20 mouse cellular contexts compared by ENCODE assay signal in genomic region chr16:44199066-44199703, GRCm38 (mm10). TPM values are rescaled to one million over a fixed set of nuclear protein-coding genes. Genes with fewer than 3 reads are reported as not detected.
A peak's percentile ranks its signal among the peaks of the same experiment; 100 is the strongest.
DNase-seq lines count a peak whose midpoint lies in the region; ATAC-seq lines count a peak whose summit lies in the region.
"Had no signal": no experiment of that assay in that cellular context is flagged by ENCODE, and none has a peak within 500 bp of the region (broad histone marks: within the 10 kb centered on the region; RNA-seq: fewer than 3 reads in every experiment).

No protein-coding gene starts in this region.

- H3K4me3 ChIP-seq in liver, embryonic 11.5 days (ENCODE audit: low read depth, low read length) = no peak overlapping the region
- H3K4me3 ChIP-seq: heart, embryonic 10.5 days; hindbrain, embryonic 15.5 days; left cerebral cortex, adult 2 months; limb, embryonic 12.5 days; liver, embryonic 15.5 days had no signal

- H3K27me3 ChIP-seq in liver, embryonic 11.5 days (replicated peaks; ENCODE audit: control insufficient read depth, insufficient read depth, low read length) = no peaks in the 10 kb centered on the region
- H3K27me3 ChIP-seq: hindbrain, embryonic 15.5 days; limb, embryonic 12.5 days; liver, embryonic 15.5 days had no signal

- no peak overlapping the region for H3K4me2 ChIP-seq in liver, embryonic 11.5 days
- H3K4me2 ChIP-seq: hindbrain, embryonic 15.5 days; limb, embryonic 12.5 days; liver, embryonic 15.5 days had no signal

- H3K27ac ChIP-seq in liver, embryonic 11.5 days (ENCODE audit: low read depth, low read length) = no peak overlapping the region
- H3K27ac ChIP-seq: heart, embryonic 10.5 days; hindbrain, embryonic 15.5 days; kidney, postnatal 0 days; left cerebral cortex, adult 2 months; limb, embryonic 12.5 days; liver, embryonic 15.5 days had no signal

- ATAC-seq in granulocyte monocyte progenitor cell, adult 5-6 weeks (replicated peaks; ENCODE audit: poor library complexity, severe bottlenecking) = peak; percentile 99
- peak; percentile 99 for ATAC-seq in neutrophil, adult 5-6 weeks (ENCODE audit: extremely low read depth, insufficient number of reproducible peaks, low FRiP score, poor library complexity, severe bottlenecking)
- ATAC-seq in liver, embryonic 11.5 days (replicated peaks; ENCODE audit: low FRiP score) = no peak
- ATAC-seq: intestine, postnatal 0 days; midbrain, embryonic 16.5 days had no signal

- H3K9ac ChIP-seq in liver, embryonic 11.5 days (ENCODE audit: low read depth, low read length) = no peak overlapping the region
- H3K9ac ChIP-seq: hindbrain, embryonic 15.5 days; limb, embryonic 12.5 days; liver, embryonic 15.5 days had no signal

- H3K36me3 ChIP-seq in liver, embryonic 11.5 days (ENCODE audit: control insufficient read depth, insufficient read depth, low read length) = peaks cover 9% of the 10 kb centered on the region

- H3K4me1 ChIP-seq in liver, embryonic 11.5 days (replicated peaks; ENCODE audit: control insufficient read depth, insufficient read depth, low read length) = no peaks in the 10 kb centered on the region
- H3K4me1 ChIP-seq: heart, embryonic 10.5 days; hindbrain, embryonic 15.5 days; limb, embryonic 12.5 days; liver, embryonic 15.5 days had no signal

- 81% methylated on average over 14 of the region's 14 CpGs for WGBS in liver, embryonic 11.5 days

- no peaks in the 10 kb centered on the region for H3K9me3 ChIP-seq in liver, embryonic 11.5 days (ENCODE audit: control insufficient read depth, low read length)
- H3K9me3 ChIP-seq: heart, embryonic 10.5 days; hindbrain, embryonic 15.5 days; limb, embryonic 12.5 days; liver, embryonic 15.5 days had no signal

- DNase-seq in retina, postnatal 1 day = peak; percentile 16
- DNase-seq in retina, embryonic 14.5 days (ENCODE audit: low spot score) = no peak
- DNase-seq in left cerebral cortex, adult 9 months (ENCODE audit: low spot score in 2 of 2) = no peak
- no peak for DNase-seq in left cerebral cortex, adult 8-10 months (ENCODE audit: low spot score in 2 of 2)
- DNase-seq in liver, embryonic 11.5 days (ENCODE audit: low spot score) = no peak
- DNase-seq: adrenal gland, postnatal 10 days; cerebellum, adult 8-10 months; gastrocnemius, postnatal 25 days; heart, postnatal 10 days; thymus, adult 18-20 months had no signal

RNA-seq across cellular contexts. Expression of gene Usf3, which starts 26.1 kb away (rescaled TPM):
- total RNA-seq in granulocyte monocyte progenitor cell, adult 5-6 weeks (2014; fragmentation: Nextera tagmentation) = 19.0 and 21.3 TPM in 2 replicates
- total RNA-seq in granulocyte monocyte progenitor cell, adult 5-6 weeks (2017) = 9.1 and 10.2 TPM in 2 replicates
- 33.9 and 38.1 TPM in 2 replicates for total RNA-seq in neutrophil, adult 5-6 weeks (2017)
- total RNA-seq in left cerebral cortex, adult 8-10 months (2022) = 10 to 100 TPM; 31.2 to 37.7 (median 33.9) TPM
- 5.7 and 5.8 TPM in 2 replicates for polyA plus RNA-seq in liver, embryonic 11.5 days (2014; fragmentation: Nextera tagmentation; extraction: Ambion mirVana)

RNA-seq across cellular contexts. Expression of gene Naa50, which starts 59.6 kb away (rescaled TPM):
- total RNA-seq in granulocyte monocyte progenitor cell, adult 5-6 weeks (2014; fragmentation: Nextera tagmentation) = 91.4 and 104 TPM in 2 replicates
- 121 and 139 TPM in 2 replicates for total RNA-seq in granulocyte monocyte progenitor cell, adult 5-6 weeks (2017)
- 26.7 and 29.3 TPM in 2 replicates for total RNA-seq in neutrophil, adult 5-6 weeks (2017)
- total RNA-seq in left cerebral cortex, adult 8-10 months (2022) = 10 to 100 TPM; 58.8 to 67.1 (median 62.9) TPM
- 143 and 150 TPM in 2 replicates for polyA plus RNA-seq in liver, embryonic 11.5 days (2014; fragmentation: Nextera tagmentation; extraction: Ambion mirVana)

RNA-seq across cellular contexts. Expression of gene Atp6v1a, which starts 59.7 kb away (rescaled TPM):
- 34.9 and 41.3 TPM in 2 replicates for total RNA-seq in granulocyte monocyte progenitor cell, adult 5-6 weeks (2014; fragmentation: Nextera tagmentation)
- 66.0 and 90.2 TPM in 2 replicates for total RNA-seq in granulocyte monocyte progenitor cell, adult 5-6 weeks (2017)
- 45.8 and 49.7 TPM in 2 replicates for total RNA-seq in neutrophil, adult 5-6 weeks (2017)
- total RNA-seq in left cerebral cortex, adult 8-10 months (2022) = 100 to 1,000 TPM; 461 to 516 (median 474) TPM
- polyA plus RNA-seq in liver, embryonic 11.5 days (2014; fragmentation: Nextera tagmentation; extraction: Ambion mirVana) = 49.7 and 53.8 TPM in 2 replicates
